Mouse (Mus musculus): ENCODE results near the gene Sowaha.
"Not testable (repeated sequence)": the region's sequence is repeated elsewhere in the genome, so short reads cannot be mapped to it uniquely, and the experiment has no call there.

Sowaha gene

DNA sequence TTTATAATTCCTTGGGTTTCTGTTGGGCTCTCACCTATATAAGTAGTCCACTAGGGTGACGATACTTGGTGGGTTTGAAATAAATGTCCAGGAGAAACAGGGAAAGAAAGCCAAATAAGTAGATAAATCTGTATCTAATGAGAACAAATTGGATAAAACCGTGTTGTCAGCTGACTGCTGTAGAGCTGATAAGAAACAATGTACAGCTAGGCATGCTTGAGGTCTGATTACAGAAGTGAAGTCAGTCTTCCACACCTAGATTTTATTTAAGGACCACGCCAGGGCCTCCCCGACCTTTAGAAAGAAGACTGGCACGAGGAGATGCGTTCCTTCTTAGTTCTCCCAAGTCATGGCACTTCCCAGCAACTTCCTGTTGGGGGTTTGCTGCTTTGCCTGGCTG lies 47.0 kb downstream of the Sowaha start:
- DNase-seq, result no peak

DNA sequence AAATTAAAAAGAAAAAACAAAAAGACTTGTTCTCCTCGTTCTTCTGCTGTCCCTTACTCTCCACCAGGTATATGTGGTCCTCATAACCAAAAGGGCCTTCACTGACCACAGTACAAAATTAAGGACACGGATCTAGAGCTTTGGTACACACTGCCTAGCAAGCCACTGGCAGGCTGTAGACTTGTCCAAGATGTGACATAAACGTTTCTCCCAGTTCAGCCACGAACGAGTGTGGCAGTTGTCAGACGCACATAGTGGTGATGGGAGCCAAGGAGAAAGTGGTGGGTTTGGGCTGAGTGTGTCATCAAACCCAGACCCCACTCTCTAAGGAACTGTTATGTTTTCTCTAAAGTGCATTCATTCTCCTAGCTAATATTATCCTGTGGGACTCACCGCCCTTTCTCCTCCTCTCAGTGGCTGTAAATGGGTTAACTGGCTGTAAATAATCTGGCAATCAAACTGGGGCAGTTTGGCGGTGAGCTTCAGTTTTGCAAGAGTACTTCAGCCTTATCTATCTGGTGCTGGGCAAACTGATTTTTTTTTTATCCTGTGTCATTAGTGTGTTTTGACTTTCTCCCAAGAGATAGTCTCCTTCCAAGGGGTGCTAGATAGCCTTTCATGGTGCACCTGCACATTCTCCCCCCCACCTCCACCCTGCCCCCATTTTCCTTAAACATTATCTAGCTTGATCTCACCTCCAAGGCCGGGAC lies 48.6 kb downstream of the Sowaha start:
- no peak for DNase-seq

DNA sequence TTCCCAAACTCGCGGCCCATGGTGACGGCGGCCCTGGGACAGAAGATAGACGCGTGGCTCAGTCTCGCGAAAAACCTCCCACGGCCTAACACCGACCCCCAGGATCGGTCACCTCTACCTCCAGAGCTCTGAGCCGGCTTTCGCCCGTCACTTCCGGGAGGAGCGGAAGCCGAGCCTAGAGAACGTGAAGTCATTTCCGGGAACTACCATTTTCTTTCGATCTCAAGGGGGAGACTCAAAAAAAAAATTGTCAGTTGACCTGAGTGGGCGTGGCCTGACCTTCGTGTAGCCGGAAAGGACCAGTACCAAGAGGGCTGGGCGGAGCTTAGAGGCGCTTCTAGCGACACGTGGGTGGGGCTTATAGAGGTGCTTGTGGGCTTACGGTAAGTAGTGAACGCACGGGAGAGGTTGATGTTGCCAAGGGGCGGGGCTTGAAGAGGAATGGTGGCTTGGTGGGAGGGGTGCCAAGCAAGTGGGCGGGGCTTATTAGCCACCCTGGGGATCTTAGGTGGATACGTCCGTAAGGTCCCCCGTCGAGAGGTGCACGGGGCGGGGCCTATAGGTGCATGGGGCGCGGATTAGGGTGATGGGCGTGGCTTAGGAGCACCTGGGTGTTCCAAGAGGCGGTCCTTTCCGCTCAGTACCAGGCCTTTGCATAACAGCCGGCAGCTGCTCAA lies 49.3 kb downstream of the Sowaha start, which contains the start of the genes Uqcrq and Gdf9:
Gene Uqcrq (minus strand): TSS at position 162 of the 677 bp plus-strand sequence.
Gene Gdf9 (plus strand): TSS at position 354 of the 677 bp plus-strand sequence.
- peak; percentile 100 for DNase-seq

DNA sequence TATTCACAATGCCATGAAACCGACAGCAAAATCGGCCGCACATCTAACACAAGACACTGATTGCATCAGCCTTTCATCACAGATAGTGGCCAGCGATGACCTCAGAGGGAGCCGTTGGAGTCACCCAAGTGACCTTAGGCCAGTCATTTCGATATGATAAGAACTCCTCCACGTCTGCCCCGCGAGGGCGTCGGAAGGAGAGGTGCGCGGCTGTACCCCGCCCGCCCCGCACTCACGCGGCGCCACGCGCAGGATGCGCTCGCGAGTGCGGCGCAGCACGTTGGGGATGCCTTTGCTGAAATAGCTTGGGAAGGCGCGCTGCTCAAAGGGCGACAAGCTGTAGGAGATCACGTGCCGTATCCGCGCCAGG lies 49.8 kb downstream of the Sowaha start:
- DNase-seq, result no peak

DNA sequence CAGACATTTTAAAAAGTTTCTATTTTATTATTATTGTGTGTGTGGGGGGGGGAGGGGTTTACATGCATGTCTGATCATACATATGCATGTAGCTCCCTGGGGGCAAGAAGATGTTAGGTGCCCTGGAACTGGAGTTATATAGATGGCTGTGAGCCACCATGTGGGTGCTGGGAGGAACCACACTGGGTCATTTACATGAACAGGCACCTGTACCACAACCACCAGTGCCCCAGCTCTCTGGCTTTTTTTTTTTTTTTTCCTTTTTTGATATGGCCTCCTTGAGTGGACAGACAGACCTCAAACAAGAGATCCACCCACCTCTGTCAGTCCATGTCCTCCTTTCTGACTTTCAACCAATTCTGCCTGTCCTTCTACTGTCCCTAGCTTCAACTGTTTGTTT lies 50.9 kb downstream of the Sowaha start:
- no peak for DNase-seq

DNA sequence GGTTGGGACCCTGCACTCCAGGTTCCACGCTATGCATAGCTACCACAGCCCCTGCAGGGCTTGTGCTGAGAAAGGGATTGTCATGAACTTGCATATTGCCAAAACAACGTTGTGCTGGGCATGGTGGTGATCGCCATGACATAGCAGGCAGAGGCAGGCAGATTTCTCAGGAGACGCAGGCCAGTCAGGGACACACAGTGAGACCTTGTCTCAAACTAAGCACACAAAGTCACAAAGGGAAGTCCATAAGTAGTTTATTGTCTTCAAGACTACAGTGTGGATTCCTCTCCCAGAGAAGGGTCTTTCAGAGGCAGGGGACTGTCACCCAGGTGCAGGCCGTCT lies 51.4 kb downstream of the Sowaha start:
- no peak for DNase-seq

DNA sequence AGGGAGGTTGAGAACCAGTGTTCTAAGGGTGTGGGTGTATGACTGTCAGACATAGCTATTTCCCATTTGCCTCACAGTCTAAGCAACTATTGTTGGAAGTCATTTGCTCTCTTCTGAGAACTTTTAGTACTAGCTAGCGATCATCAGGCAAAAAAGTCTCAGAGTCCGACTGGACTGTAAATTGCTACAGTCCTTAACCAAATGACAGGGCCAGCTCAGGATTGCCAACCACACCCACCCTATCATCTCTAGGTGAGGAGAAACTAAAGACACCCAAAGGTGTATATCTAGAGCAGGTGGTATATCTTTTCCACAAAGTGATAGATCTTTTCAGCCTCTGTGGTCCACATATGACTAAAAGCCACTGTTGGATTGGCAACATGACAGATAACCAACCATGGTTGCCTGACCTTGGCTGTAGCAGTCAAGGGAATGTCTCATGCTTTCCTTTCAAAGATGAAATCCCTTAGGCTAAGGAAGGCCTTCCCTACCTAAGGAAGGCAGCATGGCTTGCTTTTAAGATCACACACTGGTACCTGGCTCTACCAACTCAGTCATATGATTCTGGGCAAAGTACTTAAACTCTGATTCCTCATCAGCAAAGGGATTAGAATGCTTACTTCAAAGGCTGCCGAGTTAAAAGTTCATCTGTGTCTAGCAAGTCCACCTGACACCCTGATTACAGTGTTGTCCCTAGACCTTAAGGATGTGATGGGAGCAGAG lies 51.9 kb downstream of the Sowaha start:
- DNase-seq, result no peak

DNA sequence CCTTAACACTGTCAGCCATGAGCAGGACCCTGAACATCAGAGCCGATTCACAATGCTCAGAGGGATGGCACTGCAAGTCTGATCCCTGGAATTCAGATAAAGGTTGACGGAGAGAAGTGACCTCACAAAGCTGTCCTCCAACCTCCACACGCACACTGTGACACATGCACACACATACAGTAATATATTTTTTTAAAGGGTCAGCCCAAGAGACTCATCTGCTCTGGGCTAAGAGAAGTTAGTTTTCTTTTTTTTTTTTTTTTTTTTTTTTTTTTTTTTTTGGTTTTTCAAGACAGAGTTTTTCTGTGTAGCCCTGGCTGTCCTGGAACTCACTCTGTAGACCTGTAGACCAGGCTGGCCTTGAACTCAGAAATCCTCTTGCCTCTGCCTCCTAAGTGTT lies 53.2 kb downstream of the Sowaha start:
- DNase-seq, result not testable (repeated sequence)
